Mouse (Mus musculus) liver, postnatal 0 days (tissue): ENCODE data around the gene Mapkap1. TPM values are rescaled to one million over a fixed set of nuclear protein-coding genes. Genes with fewer than 3 reads are reported as not detected.

Experiments
- ATAC-seq: fragments of 200-750 bp; cut with Nextera tagmentation; 2 replicates; pipeline ENCODE4 v1.8.0; 2017; ENCODE audit warnings: mild to moderate bottlenecking, moderate library complexity
- DNase-seq: peaks from one replicate; pipeline ENCODE4 v3.0.0-alpha.2; 2016
- H3K27ac ChIP-seq: fragments of 300-500 bp; sonication (generic); 2 replicates; pipeline ENCODE4 v1.5.1; 2014; ENCODE audit warnings: antibody characterized with exemption, moderate library complexity, mild to moderate bottlenecking, low read depth
- H3K27me3 ChIP-seq: fragments of 300-500 bp; sonication (generic); 2 replicates; pipeline ENCODE4 v1.6.1; 2014; ENCODE audit warnings: low read length, control low read depth, mixed read lengths; ENCODE audit not compliant: insufficient read depth
- H3K36me3 ChIP-seq: fragments of 300-500 bp; sonication (generic); replicated peaks from 2 replicates; pipeline ENCODE4 v1.6.1; 2014; ENCODE audit warnings: mild to moderate bottlenecking, control low read depth, low read length, moderate library complexity, mixed read lengths; ENCODE audit not compliant: insufficient read depth
- H3K4me1 ChIP-seq: fragments of 300-500 bp; sonication (generic); 2 replicates; pipeline ENCODE4 v1.6.1; 2014; ENCODE audit warnings: antibody characterized with exemption, mild to moderate bottlenecking, control low read depth; ENCODE audit not compliant: insufficient read depth
- H3K4me2 ChIP-seq: fragments of 300-500 bp; sonication (generic); 2 replicates; pipeline ENCODE4 v1.6.1; 2014; ENCODE audit warnings: low read depth, mild to moderate bottlenecking, low read length, moderate library complexity, mixed read lengths
- H3K4me3 ChIP-seq: fragments of 300-500 bp; sonication (generic); 2 replicates; pipeline ENCODE4 v1.5.1; 2014; ENCODE audit warnings: low read depth, low read length
- H3K9ac ChIP-seq: fragments of 300-500 bp; sonication (generic); replicated peaks from 2 replicates; pipeline ENCODE4 v1.6.1; 2014; ENCODE audit warnings: mild to moderate bottlenecking, moderate library complexity
- H3K9me3 ChIP-seq: fragments of 300-500 bp; sonication (generic); 2 replicates; pipeline ENCODE4 v1.6.1; 2016; ENCODE audit warnings: mild to moderate bottlenecking, control low read depth, low read length, mixed read lengths
- CTCF ChIP-seq: sonication (generic); IDR thresholded peaks from 2 replicates; pipeline ENCODE4 v1.5.1; 2016; ENCODE audit warnings: antibody characterized with exemption, low read depth
- EP300 ChIP-seq: IDR thresholded peaks from 2 replicates; pipeline ENCODE4 v1.6.1; 2016; ENCODE audit warnings: antibody characterized with exemption, low read depth, mild to moderate bottlenecking
- WGBS: fragments of 180-500 bp; shearing (Covaris S2); extraction: QIAGEN DNeasy Blood & Tissue Kit; methylation state at CpG from one replicate; pipeline ENCODE4 v1.1.7; 2014; ENCODE audit not compliant: insufficient replicate concordance; 5-methylcytosine and 5-hydroxymethylcytosine counted together
- polyA plus RNA-seq: library from polyadenylated mRNA; unstranded; fragments of >200 nt; fragmentation: Nextera tagmentation; extraction: Ambion mirVana; gene quantifications from 2 replicates; pipeline ENCODE4 v1.2.1, GENCODE M21; 2015

Mapkap1 gene
- polyA plus RNA-seq, 1 experiment from 2014 or later: 31.3 TPM

DNA sequence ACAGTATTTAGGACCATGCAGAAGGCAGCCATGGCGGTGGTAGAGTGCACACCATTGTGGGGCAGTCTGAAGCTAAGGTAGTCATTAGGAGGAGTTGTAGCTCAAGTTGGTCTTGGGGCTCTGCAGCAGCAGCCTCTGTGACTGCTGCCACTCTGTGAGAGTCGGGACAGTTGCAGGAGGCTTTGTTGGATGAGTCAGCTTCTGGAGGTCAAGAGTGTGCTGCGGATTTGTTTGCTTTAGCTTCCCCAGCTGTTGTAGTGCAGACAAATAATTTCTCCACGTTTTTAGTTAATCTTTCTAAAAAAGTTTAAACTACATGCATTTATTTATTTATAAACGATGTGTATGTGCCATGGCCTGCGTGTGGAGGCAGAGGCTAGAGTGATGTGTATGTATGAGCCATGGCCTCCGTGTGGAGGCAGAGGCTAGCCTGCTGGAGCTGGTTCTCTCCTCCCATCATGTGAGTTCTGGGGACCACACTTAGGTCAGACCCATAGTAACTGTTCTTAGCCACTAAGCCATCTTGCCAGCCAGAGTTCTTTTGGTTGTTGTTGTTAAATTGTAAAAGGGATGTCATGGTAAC lies 62.1 kb downstream of the Mapkap1 start:
- Histone ChIP-seq H3K27me3 (no peaks in the 10 kb centered on the region), H3K27ac (no peak overlapping the region), H3K36me3 (no peaks in the 10 kb centered on the region), H3K4me2 (no peak overlapping the region), H3K4me3 (no peak overlapping the region), H3K9me3 (no peaks in the 10 kb centered on the region), H3K4me1 (no peaks in the 10 kb centered on the region), H3K9ac (no peak overlapping the region)
- TF ChIP-seq CTCF (no peak), EP300 (no peak)
- no peak for ATAC-seq
- DNase-seq: no peak
- WGBS: 55% methylated on average over 7 of the region's 7 CpGs

DNA sequence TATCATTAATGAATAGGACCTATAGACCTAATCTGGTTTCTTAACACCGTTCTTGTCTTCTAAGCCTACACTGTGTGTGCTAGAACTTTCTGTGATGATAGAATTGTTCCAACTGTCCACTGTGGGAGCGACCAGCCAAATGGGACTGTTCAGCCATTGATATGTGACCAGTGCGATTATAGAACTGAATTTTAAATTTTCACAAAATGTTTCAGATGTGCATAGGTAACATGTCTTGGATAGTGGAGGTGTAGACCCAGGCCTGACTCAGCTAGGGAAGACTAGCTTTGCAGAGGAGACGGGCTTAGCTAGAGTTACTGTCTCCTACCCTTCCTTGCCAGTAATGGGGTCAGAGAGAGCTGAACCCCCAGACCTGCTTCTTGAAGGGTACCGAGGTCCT lies 62.8 kb downstream of the Mapkap1 start:
- 84% methylated on average over 5 of the region's 5 CpGs for WGBS
- Histone ChIP-seq H3K36me3 (no peaks in the 10 kb centered on the region), H3K27ac (no peak overlapping the region), H3K9ac (no peak overlapping the region), H3K27me3 (no peaks in the 10 kb centered on the region), H3K9me3 (no peaks in the 10 kb centered on the region), H3K4me3 (no peak overlapping the region), H3K4me2 (no peak overlapping the region), H3K4me1 (no peaks in the 10 kb centered on the region)
- no peak for DNase-seq
- no peak for TF ChIP-seq CTCF
- no peak for TF ChIP-seq EP300
- no peak for ATAC-seq

- Histone ChIP-seq H3K9ac (no peak overlapping the region), H3K9me3 (no peaks in the 10 kb centered on the region), H3K4me2 (no peak overlapping the region), H3K27me3 (no peaks in the 10 kb centered on the region), H3K36me3 (no peaks in the 10 kb centered on the region), H3K4me1 (no peaks in the 10 kb centered on the region), H3K4me3 (no peak overlapping the region), H3K27ac (no peak overlapping the region)
- no peak for TF ChIP-seq EP300
- 82% methylated on average over 3 of the region's 3 CpGs for WGBS
- ATAC-seq: no peak
- DNase-seq: no peak
These were observed 67.2 kb downstream of the Mapkap1 start for GRCm38 (mm10) chr2:34473775-34474174.

GRCm38 (mm10) chr2:34481401-34481800 lies 74.8 kb downstream of the Mapkap1 start:
- WGBS: 67% methylated on average over 4 of the region's 4 CpGs
- TF ChIP-seq EP300 (no peak), CTCF (no peak)
- Histone ChIP-seq H3K4me3 (no peak overlapping the region), H3K9me3 (no peaks in the 10 kb centered on the region), H3K27ac (no peak overlapping the region), H3K4me2 (no peak overlapping the region), H3K27me3 (no peaks in the 10 kb centered on the region), H3K4me1 (no peaks in the 10 kb centered on the region; the same call in 1 of the 2 replicates), H3K9ac (no peak overlapping the region), H3K36me3 (no peaks in the 10 kb centered on the region)
- ATAC-seq (no peak), DNase-seq (no peak)

DNA sequence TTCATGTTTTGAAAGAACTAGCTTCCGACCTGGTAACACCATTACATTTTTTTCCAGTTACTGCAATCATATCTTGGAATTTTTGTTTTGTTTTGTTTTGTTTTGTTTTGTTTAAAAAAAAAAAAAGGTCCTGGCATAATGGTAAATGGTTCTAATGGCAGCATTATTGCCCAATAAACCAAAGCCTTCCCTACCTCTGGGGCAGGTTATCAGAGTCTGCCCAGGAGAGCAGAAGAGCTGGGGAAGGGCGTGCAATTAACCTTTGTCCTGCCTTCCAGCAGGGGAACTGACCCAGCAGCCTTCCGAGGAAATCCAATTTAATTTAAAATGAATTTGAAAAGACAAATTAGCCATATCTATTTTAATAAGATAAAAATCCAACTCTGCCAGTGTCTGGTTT lies 75.5 kb downstream of the Mapkap1 start:
- no peak for DNase-seq
- H3K27ac ChIP-seq: no peak overlapping the region
- no peaks in the 10 kb centered on the region for H3K36me3 ChIP-seq
- H3K27me3 ChIP-seq: no peaks in the 10 kb centered on the region
- no peaks in the 10 kb centered on the region for H3K9me3 ChIP-seq
- no peaks in the 10 kb centered on the region; the same call in 1 of the 2 replicates for H3K4me1 ChIP-seq
- TF ChIP-seq EP300 (no peak), CTCF (no peak)
- no peak overlapping the region for H3K4me3 ChIP-seq
- no peak for ATAC-seq
- no peak overlapping the region for H3K4me2 ChIP-seq
- WGBS: 62% methylated on average over 3 of the region's 3 CpGs
- no peak overlapping the region for H3K9ac ChIP-seq

- TF ChIP-seq CTCF: no peak
- TF ChIP-seq EP300: no peak
- ATAC-seq: no peak
These were observed 76.0 kb downstream of the Mapkap1 start for GRCm38 (mm10) chr2:34482531-34482930.

DNA sequence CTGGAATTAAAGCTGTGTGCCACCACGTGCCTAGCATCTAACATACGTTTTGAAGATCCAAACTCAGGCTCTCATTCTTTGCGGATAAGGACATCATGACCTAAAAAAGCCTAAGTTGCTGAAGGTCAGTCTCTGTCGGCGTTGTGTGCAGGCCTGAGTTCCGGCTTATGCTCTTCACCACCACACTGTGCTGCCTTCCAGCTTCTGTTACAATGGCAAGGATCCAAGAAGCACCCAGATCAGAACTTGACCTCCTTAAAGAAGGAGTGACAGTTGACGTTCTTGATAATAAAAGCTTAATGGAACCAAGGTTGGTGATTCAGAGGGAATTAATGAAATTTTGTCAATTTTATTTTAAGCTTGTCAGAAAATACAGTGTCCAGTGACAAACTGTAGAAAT lies 80.7 kb downstream of the Mapkap1 start:
- DNase-seq (no peak), ATAC-seq (no peak)
- Histone ChIP-seq H3K9ac (no peak overlapping the region), H3K4me3 (no peak overlapping the region), H3K9me3 (no peaks in the 10 kb centered on the region), H3K4me1 (no peaks in the 10 kb centered on the region), H3K27me3 (no peaks in the 10 kb centered on the region), H3K27ac (no peak overlapping the region), H3K4me2 (no peak overlapping the region), H3K36me3 (no peaks in the 10 kb centered on the region)
- TF ChIP-seq CTCF (no peak), EP300 (no peak)
- 74% methylated on average over 7 of the region's 7 CpGs for WGBS

More at GRCm38 (mm10) chr2:34482531-34482930, 76.0 kb downstream of the Mapkap1 start:
- Histone ChIP-seq H3K4me3 (no peak overlapping the region), H3K9ac (no peak overlapping the region), H3K27ac (no peak overlapping the region), H3K36me3 (no peaks in the 10 kb centered on the region), H3K27me3 (no peaks in the 10 kb centered on the region), H3K4me1 (no peaks in the 10 kb centered on the region; the same call in 1 of the 2 replicates), H3K4me2 (no peak overlapping the region), H3K9me3 (no peaks in the 10 kb centered on the region)
- 84% methylated on average over 3 of the region's 3 CpGs for WGBS
- no peak for DNase-seq
